Mouse (Mus musculus) urinary bladder, postnatal 4 days (tissue): ENCODE results near the gene Gm10277.

Experiments used
- DNase-seq, 2 experiments: peaks; one replicate each; pipeline ENCODE4 v3.0.0; 2021 to 2022; ENCODE audit warnings: low spot score in 2 of 2

Gm10277 gene

DNA sequence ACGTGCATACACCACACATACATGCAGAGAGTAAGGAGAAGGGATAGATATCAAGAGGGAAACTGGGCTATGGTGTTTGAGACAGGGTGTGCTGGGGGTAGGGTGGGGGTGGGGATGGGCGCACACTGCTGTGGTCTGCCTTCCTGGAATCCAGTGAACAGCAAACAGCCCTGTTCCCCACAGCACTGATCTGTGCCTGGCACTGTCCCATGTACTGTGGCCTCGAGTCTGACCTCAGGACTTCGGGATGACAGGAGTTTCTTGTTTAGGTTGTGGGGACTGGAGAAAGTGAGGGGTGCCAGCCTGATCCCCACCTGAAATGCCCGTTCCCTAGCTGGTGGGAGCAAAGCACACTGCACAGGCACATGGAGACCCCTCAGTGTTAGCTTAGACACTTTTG lies at the start of gene Gm10277:
Gene Gm10277 (minus strand): TSS at position 41 of the 400 bp plus-strand sequence.
- DNase-seq, result no peak

DNA sequence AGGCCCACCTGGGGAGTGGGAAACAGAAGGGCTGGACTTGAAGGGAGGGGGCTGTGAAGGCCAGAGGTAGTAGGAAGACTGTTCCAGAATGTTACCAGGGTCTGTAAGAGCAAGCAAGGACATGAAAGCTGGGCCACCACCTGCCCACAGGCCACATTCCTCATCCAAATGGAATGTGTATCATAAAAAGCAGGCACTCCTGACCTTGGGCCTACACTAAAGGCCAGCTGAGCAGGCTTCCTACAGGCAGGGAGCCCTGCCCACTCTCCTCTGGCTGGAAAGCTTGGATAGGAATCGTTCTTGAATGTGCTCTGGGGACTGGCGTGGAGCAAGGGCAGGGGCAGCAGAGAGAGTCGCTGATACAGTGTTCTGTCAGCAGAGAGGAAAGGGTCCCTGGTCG lies 49.2 kb upstream of the Gm10277 start:
- DNase-seq, result no peak

- no peak for DNase-seq
Observed at GRCm38 (mm10) chr11:77836290-77836689, 48.7 kb upstream of the Gm10277 start.

- DNase-seq, result no peak
Observed at GRCm38 (mm10) chr11:77835109-77835508, 47.6 kb upstream of the Gm10277 start.

- DNase-seq, result no peak
Observed at GRCm38 (mm10) chr11:77832541-77832940, 45.0 kb upstream of the Gm10277 start.

GRCm38 (mm10) chr11:77830875-77831274 lies 43.3 kb upstream of the Gm10277 start:
- DNase-seq, result no peak

- DNase-seq, result no peak
Observed at GRCm38 (mm10) chr11:77829043-77829841, 41.7 kb upstream of the Gm10277 start.

DNA sequence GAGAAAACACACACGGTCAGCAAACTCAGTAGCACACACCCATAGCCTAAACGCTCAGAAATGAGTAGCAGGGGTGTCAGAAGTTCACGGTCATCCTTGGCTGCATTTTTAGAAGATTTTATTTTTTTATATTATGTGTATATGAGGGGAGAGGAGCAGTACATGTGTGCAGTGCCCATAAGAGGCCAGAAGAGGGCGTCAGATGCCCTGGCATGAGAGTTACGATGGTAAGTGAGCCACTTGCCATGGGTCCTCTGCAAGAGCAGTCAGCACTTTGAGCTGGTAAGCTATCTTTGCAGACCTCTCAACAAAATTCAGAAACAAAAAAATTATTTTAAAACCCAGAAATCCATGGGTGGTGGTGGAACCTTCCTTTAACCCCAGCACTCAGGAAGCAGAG lies 40.6 kb upstream of the Gm10277 start:
- no peak for DNase-seq

DNA sequence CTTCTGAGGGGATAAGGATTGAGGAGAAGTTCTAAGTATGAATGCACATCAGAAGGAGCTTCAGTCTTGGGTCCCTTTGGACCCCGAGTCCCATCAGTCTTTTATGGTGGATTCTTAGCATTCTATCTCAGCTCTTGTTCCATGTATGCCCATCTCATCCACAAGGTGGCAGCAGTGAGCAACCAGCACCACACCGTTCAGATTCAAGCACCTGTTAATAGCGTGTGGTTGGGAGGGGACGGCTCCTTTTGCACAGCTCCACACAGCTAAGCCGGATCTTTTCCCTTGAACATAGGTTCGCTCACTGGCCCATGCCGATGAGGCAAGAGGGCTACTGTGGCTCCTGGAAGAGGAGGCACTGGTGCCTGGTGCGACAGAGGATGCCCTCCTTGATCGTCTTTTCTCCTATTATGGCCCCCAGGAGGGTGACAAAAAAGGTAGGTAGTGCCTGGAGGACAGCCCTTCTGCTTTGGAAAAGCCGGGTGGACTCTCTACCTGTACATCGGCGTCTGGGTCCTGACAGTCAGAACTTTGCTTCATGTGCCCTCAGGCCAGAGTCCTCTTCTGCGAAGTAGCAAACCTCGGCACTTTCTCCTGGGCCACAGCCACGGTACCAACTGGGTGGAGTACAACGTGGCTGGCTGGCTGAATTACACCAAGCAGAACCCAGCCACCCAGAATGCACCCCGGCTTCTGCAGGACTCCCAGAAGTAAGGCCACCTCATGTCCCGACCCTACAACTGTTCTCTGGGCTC lies 39.9 kb upstream of the Gm10277 start:
- DNase-seq, result peak in 1 of 2 experiments; percentile 46

- no peak for DNase-seq
Observed at GRCm38 (mm10) chr11:77826311-77826710, 38.8 kb upstream of the Gm10277 start.

DNA sequence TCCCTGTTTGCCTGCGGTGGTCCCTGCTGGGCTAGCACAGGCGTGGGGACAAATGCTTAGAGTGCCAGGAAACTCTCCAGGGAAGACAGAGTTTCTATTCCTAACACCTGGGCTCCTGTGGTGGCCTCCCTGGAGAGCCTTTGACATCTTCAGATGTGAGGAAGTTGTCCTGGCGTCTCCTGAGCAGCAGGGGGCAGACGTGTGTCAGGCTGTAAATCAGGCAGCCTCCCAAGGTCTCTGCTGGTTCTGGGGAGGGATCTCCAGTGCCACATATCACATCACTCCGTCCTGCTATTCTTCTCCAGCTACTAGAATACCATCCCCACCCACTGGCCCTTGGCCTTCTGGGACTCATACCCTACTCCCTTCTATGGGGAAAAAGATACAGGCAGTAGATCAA lies 38.3 kb upstream of the Gm10277 start:
- no peak for DNase-seq

- DNase-seq, result no peak
Observed at GRCm38 (mm10) chr11:77822781-77823180, 35.2 kb upstream of the Gm10277 start.

DNA sequence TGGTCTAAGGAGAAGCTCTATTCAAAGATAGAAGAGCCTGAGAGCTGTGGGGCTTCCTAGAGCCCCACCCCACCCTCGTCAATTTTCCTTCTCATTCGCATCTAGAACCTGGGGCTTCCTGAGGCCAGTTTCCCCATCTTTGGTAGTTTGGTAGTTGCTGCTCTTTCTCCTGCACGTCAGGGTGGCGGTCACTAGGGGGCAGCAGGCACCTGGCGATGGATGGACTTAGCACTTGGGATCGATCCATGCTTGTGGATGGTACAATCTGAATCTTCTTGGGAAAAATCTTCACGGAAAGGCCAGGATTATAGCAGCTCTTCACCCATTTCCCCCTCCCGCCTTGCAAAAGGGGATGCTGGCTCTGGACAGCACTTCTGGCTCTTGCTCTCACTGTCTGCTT lies 34.1 kb upstream of the Gm10277 start:
- DNase-seq, result no peak

GRCm38 (mm10) chr11:77816003-77816402 lies 28.5 kb upstream of the Gm10277 start:
- peak in 1 of 2 experiments; percentile 58 for DNase-seq

DNA sequence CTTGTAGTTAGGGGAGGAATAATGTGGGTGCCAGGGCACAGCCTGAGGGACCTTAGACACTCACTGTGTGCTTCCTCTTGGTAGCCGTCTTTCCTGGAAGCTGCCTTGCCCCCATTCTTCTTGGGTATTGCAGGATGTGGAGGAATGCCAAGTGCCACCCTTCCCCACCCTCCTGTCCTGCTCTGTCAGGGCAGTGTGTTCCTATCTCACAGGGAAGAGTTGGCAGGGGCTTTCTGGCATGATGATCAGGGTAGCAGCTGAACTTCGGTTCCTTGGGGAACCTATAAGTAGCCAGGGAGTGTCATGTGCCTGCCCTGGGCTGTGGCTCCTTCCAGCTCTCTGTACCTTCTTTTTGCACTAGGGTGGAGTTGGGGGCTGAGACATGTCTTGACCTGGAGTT lies 26.4 kb upstream of the Gm10277 start:
- DNase-seq, result no peak

DNA sequence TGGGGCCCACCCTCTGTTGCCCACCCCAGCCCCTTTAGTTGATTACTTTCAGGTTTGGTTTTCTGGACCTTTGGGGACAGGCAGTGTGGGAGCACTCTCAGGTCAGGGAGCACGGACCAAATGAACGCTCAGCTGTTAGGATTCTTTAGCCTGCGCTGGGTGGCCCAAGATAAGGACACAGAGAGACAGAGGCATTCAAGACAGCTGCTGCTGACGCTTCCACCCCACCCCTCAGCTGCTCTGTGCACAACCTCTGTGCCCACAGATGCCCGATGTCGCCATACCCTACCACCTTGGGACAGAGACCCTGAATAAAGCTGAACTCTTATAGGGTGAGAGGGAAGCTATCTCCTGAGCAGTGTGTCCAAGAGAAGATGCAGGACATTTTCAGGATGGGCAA lies 22.5 kb upstream of the Gm10277 start:
- no peak for DNase-seq

DNA sequence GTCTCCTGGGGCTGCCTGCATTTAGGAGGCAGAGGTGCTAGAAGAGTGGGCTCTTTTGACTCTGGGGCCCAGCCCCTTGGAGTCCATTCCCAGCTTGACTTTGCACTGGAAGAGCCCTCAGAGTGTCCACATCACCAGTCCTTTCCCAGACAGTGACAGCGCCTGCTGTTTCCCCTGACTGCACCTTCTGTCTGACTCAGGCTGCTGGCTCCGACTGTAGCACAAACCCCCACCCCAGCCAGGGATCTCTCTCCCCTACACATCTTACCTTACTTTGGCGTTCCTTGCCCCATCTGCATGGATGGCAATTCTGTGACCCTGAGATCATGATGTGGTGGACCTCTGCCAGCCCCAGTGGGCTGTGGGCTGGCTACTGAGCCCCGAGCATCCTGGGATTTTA lies 21.7 kb upstream of the Gm10277 start:
- no peak for DNase-seq

DNA sequence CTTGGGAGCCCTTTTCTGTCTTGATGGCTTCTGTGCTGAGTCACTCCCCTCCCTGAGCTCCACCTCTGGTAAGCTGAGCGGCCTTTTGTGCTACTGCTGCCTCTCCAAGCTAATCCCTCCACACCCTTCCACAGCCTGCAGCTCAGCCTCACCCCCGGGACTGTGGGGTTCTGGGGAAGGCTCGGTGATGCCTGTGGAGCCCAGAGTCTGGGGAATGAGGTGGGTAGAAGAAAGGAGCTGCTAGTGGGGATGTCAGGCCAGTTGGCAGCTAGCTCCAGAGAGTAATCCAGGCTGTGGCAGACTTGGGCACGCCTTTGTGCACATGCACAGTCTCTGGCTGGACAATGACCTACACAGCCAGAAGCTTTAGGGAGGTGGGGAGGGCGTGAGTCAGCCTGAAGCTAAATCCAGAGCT lies 20.5 kb upstream of the Gm10277 start:
- DNase-seq, result no peak

- DNase-seq, result no peak
Observed at GRCm38 (mm10) chr11:77806855-77807254, 19.3 kb upstream of the Gm10277 start.

- DNase-seq, result no peak
Observed at GRCm38 (mm10) chr11:77806218-77806617, 18.7 kb upstream of the Gm10277 start.

- DNase-seq, result no peak
Observed at GRCm38 (mm10) chr11:77802341-77802865, 14.9 kb upstream of the Gm10277 start.

- DNase-seq, result no peak
Observed at GRCm38 (mm10) chr11:77800869-77801701, 13.5 kb upstream of the Gm10277 start.
